Mouse (Mus musculus) heart, embryonic 14.5 days (tissue): ENCODE data around the gene Barx2. TPM values are rescaled to one million over a fixed set of nuclear protein-coding genes. Genes with fewer than 3 reads are reported as not detected.
A peak's percentile ranks its signal among the peaks of the same experiment; 100 is the strongest.
"Not testable (repeated sequence)": the region's sequence is repeated elsewhere in the genome, so short reads cannot be mapped to it uniquely, and the experiment has no call there.

Experiments used
- ATAC-seq: fragments of 200-750 bp; cut with Nextera tagmentation; 2 replicates; pipeline ENCODE4 v1.8.0; 2017; ENCODE audit warnings: low read depth, moderate TSS enrichment; ENCODE audit not compliant: insufficient number of reproducible peaks, insufficient read depth, low FRiP score
- H3K27ac ChIP-seq, 2 experiments: fragments of 200-500 bp in 1 of 2; fragments of 300-500 bp in 1 of 2; sonication (generic) in 1 of 2; replicated peaks in 1 of 2; 2 replicates each; pipeline ENCODE4 v1.5.1; 2012 to 2014; ENCODE audit warnings: low read depth in 2 of 2, low read length in 2 of 2, control low read depth in 1 of 2, mild to moderate bottlenecking in 1 of 2, mixed read lengths in 1 of 2; ENCODE audit not compliant: control insufficient read depth in 1 of 2, insufficient read depth in 1 of 2
- H3K27me3 ChIP-seq: fragments of 300-500 bp; sonication (generic); 2 replicates; pipeline ENCODE4 v1.6.1; 2014; ENCODE audit warnings: mild to moderate bottlenecking, low read length, control low read depth; ENCODE audit not compliant: control insufficient read depth, insufficient read depth
- H3K36me3 ChIP-seq: fragments of 300-500 bp; sonication (generic); 2 replicates; pipeline ENCODE4 v1.6.1; 2014; ENCODE audit warnings: mild to moderate bottlenecking, control low read depth, low read length, mixed read lengths; ENCODE audit not compliant: control insufficient read depth, insufficient read depth
- H3K4me1 ChIP-seq, 2 experiments: fragments of 200-500 bp in 1 of 2; fragments of 300-500 bp in 1 of 2; sonication (generic) in 1 of 2; 2 replicates each; pipeline ENCODE4 v1.6.1; 2012 to 2014; ENCODE audit warnings: low read length in 2 of 2, control low read depth in 1 of 2, mixed read lengths in 1 of 2; ENCODE audit not compliant: control insufficient read depth in 2 of 2, insufficient read depth in 2 of 2
- H3K4me2 ChIP-seq: fragments of 300-500 bp; sonication (generic); 2 replicates; pipeline ENCODE4 v1.6.1; 2014; ENCODE audit warnings: mild to moderate bottlenecking, low read length
- H3K4me3 ChIP-seq, 2 experiments: fragments of 200-500 bp in 1 of 2; fragments of 300-500 bp in 1 of 2; sonication (generic) in 1 of 2; 2 replicates each; pipeline ENCODE4 v1.5.1; 2012 to 2014; ENCODE audit warnings: low read length in 2 of 2, mild to moderate bottlenecking in 2 of 2, control low read depth in 1 of 2, low read depth in 1 of 2, moderate library complexity in 1 of 2; ENCODE audit not compliant: control insufficient read depth in 1 of 2, insufficient read depth in 1 of 2
- H3K9ac ChIP-seq: fragments of 300-500 bp; sonication (generic); 2 replicates; pipeline ENCODE4 v1.6.1; 2014; ENCODE audit warnings: mild to moderate bottlenecking, low read length
- H3K9me3 ChIP-seq: fragments of 300-500 bp; sonication (generic); 2 replicates; pipeline ENCODE4 v1.6.1; 2016; ENCODE audit warnings: low read length, control low read depth; ENCODE audit not compliant: control insufficient read depth
- WGBS: fragments of 180-500 bp; shearing (Covaris S2); extraction: QIAGEN DNeasy Blood & Tissue Kit; methylation state at CpG from one replicate; pipeline ENCODE4 v1.1.7; 2014; 5-methylcytosine and 5-hydroxymethylcytosine counted together
- polyA plus RNA-seq: library from polyadenylated mRNA; unstranded; fragments of >200 nt; fragmentation: Nextera tagmentation; extraction: Ambion mirVana; gene quantifications from 2 replicates; pipeline ENCODE4 v1.2.1, GENCODE M21; 2014

Barx2 gene
- polyA plus RNA-seq, 1 experiment from 2014 or later = not detected

DNA sequence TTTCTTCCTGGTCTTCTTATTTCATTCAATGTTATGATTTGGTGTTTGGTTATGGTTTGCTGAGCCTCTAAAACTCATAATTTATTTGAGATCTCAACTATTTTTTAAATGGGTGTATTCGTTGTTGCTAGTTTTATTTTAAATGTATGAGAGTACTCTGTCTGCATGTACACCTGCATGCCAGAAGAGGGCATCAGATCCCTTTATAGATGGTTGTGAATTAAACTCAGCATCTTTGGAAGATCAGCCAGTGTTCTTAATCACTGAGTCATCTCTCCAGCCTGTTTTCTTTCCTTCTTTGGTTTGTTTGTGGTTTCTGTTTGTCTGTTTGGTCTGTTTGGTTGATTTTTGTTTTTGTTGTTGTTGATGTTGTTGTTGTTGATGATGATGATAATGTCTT lies 29.1 kb upstream of the Barx2 start:
- no peaks in the 10 kb centered on the region for H3K9me3 ChIP-seq
- no peaks in the 10 kb centered on the region for H3K27me3 ChIP-seq
- no peaks in the 10 kb centered on the region for H3K36me3 ChIP-seq
- 52% methylated on average over 1 of the region's 1 CpGs for WGBS
- H3K4me1 ChIP-seq = no peaks in the 10 kb centered on the region
- ATAC-seq = no peak
- H3K9ac ChIP-seq = no peak overlapping the region
- no peak overlapping the region for H3K27ac ChIP-seq
- no peak overlapping the region for H3K4me2 ChIP-seq
- no peak overlapping the region for H3K4me3 ChIP-seq

DNA sequence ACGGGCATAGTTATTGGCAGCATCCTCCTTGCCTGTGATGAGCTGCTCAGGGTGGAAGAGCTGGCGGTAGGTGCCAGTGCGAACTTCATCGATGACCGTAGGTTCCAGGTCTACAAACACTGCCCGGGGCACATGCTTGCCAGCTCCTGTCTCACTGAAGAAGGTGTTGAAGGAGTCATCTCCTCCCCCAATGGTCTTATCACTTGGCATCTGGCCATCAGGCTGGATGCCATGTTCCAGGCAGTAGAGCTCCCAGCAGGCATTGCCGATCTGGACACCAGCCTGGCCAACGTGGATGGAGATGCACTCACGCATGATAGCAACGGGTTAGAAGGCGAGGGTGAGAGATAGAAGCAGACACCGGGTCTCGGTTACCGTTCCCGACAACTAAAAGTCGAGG lies 23.2 kb upstream of the Barx2 start:
- WGBS = 86% methylated on average over 12 of the region's 16 CpGs
- H3K27me3 ChIP-seq, H3K9ac ChIP-seq, H3K9me3 ChIP-seq, H3K36me3 ChIP-seq, H3K4me1 ChIP-seq, H3K4me2 ChIP-seq, ATAC-seq, H3K4me3 ChIP-seq, H3K27ac ChIP-seq: not testable (repeated sequence)

DNA sequence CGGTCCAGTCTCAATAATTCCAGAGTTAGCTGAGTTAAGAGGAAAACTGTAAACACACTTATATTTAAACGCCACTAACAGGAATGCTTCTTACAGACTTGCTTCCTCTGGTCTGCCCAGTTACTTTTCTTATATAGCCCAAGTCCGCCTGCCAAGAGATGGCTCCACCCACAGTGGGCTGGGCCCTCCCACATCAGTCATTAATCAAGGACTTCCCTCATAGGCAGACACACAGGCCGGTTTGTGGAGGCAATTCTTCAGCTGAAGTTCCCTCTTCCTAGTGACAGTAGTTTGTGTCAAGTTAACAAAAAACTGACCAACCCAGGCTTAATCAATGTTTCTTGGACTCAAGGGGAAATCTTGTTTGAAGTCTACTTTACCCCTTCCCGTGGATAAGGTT lies 18.4 kb upstream of the Barx2 start:
- H3K4me2 ChIP-seq = no peak overlapping the region
- ATAC-seq = no peak
- no peak overlapping the region for H3K9ac ChIP-seq
- H3K4me3 ChIP-seq = no peak overlapping the region
- WGBS = 50% methylated on average over 5 of the region's 5 CpGs
- H3K27me3 ChIP-seq = no peaks in the 10 kb centered on the region
- no peaks in the 10 kb centered on the region for H3K9me3 ChIP-seq
- no peak overlapping the region for H3K27ac ChIP-seq
- H3K4me1 ChIP-seq = no peaks in the 10 kb centered on the region; a peak in 1 of 4 replicates
- H3K36me3 ChIP-seq = no peaks in the 10 kb centered on the region

DNA sequence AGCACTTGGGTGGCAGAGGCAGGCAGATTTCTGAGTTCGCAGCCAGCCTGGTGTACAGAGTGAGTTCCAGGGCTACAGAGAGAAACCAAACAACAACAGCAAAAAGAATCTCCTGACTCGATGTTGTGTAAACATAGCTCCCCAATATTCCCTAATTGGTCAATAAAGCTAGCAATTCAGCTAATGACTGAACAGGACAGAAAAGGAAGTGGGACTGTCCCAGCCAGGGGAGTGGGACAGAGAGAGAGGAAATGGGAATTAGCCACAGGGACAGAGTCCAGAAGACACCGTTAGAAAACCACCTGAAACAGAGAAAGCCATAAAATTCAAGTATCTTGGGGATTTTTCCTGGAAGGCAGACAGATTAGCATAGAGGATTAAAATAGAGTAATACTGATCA lies 18.0 kb upstream of the Barx2 start:
- Histone ChIP-seq H3K4me2 (no peak overlapping the region), H3K36me3 (no peaks in the 10 kb centered on the region), H3K4me1 (no peaks in the 10 kb centered on the region), H3K9ac (no peak overlapping the region), H3K9me3 (no peaks in the 10 kb centered on the region), H3K27me3 (no peaks in the 10 kb centered on the region), H3K4me3 (no peak overlapping the region), H3K27ac (no peak overlapping the region)
- WGBS = 72% methylated on average over 3 of the region's 3 CpGs
- ATAC-seq = no peak

DNA sequence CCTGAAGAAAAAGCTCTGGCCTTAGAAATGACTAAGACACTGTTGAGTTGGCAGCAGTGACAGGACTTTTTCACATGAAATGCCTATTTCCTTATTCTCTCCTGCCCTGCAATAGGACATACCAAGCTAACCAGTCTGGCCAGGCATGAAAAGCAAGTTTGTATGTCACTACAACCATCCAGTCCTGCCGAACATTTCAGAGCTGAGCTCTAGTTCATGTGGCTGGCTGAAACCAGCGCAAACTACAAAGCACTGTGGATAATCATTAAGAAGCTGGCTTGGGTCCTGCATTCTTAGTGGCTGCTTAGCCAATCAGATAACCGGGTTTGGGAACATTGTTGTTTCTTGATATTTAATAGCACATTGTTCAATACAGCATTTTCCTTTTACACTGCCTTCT lies 13.5 kb upstream of the Barx2 start:
- Histone ChIP-seq H3K4me1 (no peaks in the 10 kb centered on the region), H3K27me3 (no peaks in the 10 kb centered on the region; the same call in 1 of the 2 replicates), H3K9me3 (no peaks in the 10 kb centered on the region), H3K4me3 (no peak overlapping the region), H3K4me2 (no peak overlapping the region), H3K27ac (no peak overlapping the region), H3K9ac (no peak overlapping the region), H3K36me3 (no peaks in the 10 kb centered on the region)
- WGBS = 61% methylated on average over 3 of the region's 3 CpGs
- ATAC-seq = no peak

DNA sequence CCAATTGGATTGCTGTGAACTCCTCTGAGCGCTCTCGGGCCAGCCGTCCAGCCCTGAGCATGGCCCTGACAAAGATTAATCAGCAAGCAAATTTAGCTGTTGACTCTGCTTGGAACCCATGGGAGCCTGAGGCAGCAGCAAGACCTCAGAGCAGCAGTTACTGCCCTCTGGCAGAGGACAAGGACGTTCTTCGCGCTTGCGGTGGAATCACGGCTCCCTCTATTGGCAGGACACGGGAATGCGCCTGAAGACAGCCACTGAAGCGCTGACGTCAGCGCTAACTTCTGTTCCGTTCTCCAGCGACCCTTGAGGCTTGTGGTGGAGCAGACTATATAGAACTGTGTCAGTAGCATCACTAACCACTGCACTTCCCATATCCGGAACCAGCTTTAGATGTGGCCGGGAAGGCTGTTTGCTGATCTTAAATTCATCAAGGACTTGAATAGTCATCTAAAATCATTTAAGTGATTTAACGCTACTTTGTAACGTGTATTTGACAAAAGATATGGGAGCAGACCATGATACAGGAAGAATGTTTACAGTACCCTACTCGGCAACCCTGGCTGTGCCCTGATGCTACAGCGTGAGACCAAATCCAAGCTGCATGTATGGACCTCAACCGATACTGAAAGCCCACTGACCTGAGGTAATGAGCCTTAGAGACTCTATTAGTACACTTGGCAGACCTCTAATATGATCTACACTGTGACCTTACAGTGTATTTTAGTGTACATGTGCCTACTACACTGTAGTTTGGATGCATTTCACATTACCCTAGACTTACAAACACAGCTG lies 12.8 kb upstream of the Barx2 start:
- 16% methylated on average over 22 of the region's 22 CpGs for WGBS
- H3K4me3 ChIP-seq = no peak overlapping the region

DNA sequence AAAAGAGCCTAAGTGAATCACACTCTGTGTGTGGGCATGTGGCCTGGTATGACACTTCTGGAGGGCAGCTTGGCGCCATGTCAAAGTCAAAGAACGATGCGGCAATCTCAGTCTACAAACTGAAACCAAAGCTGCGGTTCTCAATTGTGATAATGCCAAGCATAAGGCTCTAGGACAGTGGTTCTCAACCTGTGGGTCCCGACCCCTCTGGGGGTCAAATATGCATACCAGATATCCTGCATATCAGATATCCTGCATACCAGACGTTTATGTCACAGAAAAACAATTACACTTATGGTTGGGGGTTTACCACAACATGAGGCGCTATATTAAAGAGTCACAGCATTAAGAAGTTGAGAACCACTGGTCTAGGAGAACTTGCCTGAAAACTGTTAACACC lies 10.3 kb upstream of the Barx2 start:
- Histone ChIP-seq H3K4me2 (no peak overlapping the region), H3K9me3 (no peaks in the 10 kb centered on the region), H3K27me3 (peaks cover 23% of the 10 kb centered on the region), H3K9ac (no peak overlapping the region), H3K4me3 (no peak overlapping the region), H3K27ac (no peak overlapping the region), H3K36me3 (no peaks in the 10 kb centered on the region), H3K4me1 (no peaks in the 10 kb centered on the region)
- 74% methylated on average over 7 of the region's 7 CpGs for WGBS
- ATAC-seq = no peak

More for the DNA sequence above, 12.8 kb upstream of the Barx2 start:
- peak; percentile 71 for ATAC-seq
- Histone ChIP-seq H3K4me2 (peak overlapping the region; percentile 55), H3K27me3 (peaks cover 4% of the 10 kb centered on the region), H3K9me3 (no peaks in the 10 kb centered on the region), H3K4me1 (no peaks in the 10 kb centered on the region), H3K9ac (0 out of 2 replicates have a peak overlapping the region, but pooled peaks have one; percentile 26), H3K27ac (no peak overlapping the region), H3K36me3 (no peaks in the 10 kb centered on the region)

DNA sequence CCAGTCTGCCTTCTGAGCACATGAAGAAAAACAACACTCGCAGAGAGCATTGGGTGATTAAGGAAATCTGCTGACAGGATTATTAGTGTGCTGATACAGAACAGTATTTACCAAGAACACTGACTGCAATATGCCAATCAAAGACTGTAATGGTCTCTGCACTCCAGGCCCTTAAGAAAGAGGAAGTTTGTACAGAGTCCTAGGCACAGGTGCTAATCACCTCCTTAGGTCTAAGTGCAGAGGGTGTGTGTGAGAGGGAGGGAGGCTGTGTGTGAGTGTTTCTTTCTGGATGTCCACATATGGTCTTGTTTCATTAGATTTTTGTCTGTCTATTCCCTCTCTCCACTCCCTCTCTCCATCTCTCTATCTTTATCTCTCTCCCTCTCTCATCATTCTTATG lies 6.5 kb upstream of the Barx2 start:
- Histone ChIP-seq H3K27ac (no peak overlapping the region), H3K4me3 (no peak overlapping the region), H3K36me3 (no peaks in the 10 kb centered on the region), H3K9me3 (no peaks in the 10 kb centered on the region), H3K9ac (no peak overlapping the region), H3K4me1 (peaks cover 0 to 3% of the 10 kb centered on the region in 2 experiments; a peak in 2 of 4 replicates), H3K4me2 (no peak overlapping the region), H3K27me3 (peaks cover 56% of the 10 kb centered on the region)
- ATAC-seq = no peak
- 14% methylated on average over 1 of the region's 1 CpGs for WGBS
